Mouse (Mus musculus) layer of hippocampus, postnatal 10 days (tissue): ENCODE data around the gene Atf6b. TPM values are rescaled to one million over a fixed set of nuclear protein-coding genes. Genes with fewer than 3 reads are reported as not detected.

Experiments used
- DNase-seq, 2 experiments: peaks; one replicate each; pipeline ENCODE4 v3.0.0; 2021; ENCODE audit warnings: low spot score in 2 of 2
- total RNA-seq, 2 experiments: library from RNA; stranded (reverse); gene quantifications; 2 replicates each; pipeline ENCODE4 v1.2.3; 2021

Atf6b gene
- total RNA-seq, 2 experiments from 2014 or later = 75.8 to 78.6 TPM

DNA sequence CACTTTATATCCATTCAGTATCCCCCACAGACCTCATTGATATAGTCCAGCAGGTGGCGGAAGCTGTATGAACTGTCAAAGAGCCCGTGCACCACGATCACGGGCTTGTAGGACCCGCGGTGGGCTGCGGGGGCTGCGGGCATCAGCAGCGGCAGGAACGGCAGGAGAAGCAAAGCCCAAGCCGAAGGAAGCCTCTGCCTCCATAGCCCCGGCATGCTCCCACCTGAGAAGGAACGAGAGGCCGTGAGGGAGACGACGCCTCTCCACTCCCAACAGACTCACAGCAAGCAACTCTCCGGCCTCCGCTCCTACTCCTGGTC, 20.2 kb upstream of the Atf6b start:
- peak in 1 of 2 experiments; percentile 56 for DNase-seq

DNA sequence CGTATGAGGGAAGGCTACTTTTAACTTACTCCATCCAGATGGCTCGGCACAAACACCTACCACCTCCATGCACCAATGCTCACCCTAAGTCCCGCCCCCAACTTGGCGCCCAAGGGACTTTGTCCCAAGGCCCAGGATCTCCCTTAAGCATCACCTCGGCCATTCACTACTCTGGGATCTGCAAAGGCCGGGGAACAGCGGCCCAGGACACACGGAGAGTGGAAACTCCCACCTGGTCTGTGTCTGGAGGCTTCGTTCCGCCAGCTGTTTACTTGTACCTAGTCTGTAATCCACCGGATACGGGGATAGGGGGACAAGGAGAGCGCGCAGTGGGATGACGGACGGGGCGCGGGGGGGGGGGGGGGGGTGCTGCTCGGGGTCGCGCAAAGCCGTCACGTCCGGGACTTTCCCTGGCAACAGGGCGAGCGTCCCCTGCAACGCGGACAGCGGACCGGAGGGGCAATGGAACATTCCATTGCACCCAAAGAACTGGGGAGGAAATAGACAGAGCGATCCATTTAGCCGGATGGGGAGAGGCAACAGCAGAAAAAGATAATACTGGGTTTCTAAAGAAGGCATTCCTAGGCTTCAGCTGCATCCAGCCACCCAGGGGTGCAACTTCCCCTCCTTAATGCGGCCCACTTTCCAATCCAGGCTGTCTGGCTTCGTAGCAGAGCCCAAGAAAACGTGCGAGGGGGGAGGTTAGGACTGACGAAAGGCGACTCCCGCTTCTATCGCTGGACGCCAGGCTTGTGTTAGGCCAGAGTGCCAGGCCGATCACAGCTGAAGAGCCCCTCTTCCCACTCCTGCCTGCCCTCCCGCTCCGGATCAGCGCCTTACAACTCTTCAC, 19.6 kb upstream of the Atf6b start:
- DNase-seq = peak; percentile 79 to 88

DNA sequence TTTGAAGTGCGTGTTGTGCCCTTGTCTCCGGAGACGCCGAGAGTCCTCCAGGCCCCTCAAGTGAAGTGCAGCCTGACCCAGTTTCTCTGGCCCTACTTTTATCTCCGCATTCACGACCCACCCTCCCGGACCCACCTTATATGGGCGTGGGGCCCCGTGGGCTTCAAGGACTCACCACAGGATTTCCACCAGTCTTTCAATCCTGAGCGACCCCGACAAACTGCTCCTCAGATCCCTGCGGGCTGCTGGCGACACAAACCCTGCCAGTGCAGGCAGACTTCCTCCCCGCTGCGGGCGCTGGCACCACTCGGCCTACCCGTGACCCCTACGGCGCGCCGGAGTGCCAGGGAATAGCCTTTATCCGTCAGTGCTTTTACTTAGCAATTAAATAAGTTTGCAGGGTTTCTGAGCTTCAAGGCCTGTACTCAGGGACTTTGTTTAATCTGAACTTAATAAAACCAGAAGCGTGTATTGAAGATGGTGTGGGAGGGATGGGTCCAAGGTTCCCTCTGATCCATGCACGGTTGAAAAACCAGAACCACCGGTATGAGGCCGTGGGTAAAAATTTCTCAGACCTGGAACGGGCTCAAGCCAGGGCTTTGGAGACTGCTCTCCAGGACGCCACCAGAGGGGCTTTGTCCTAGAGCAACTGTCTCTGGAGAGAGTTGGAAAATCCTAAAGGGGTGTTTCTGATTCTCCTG, 18.9 kb upstream of the Atf6b start, which contains the start of gene Ppt2:
Gene Ppt2, minus strand, starts transcription at position 568 of the 701 bp plus-strand sequence.
- DNase-seq = peak; percentile 55 to 62

DNA sequence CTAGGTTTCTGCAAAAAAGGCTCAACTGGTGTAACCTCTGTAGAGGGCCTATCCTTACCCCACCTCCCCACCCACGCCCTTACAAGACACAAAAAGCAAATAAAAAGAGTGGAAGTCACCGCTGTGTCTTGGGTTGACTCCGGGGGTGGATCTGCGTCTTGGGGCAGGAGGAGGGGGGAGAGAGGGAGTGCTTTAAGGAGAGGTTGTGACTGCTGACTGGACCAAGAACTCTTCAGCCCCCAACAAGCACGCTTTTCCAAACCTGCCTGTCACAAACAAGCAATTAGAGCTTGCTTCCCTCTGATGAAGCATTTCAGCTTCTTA, 18.3 kb upstream of the Atf6b start:
- DNase-seq = no peak

DNA sequence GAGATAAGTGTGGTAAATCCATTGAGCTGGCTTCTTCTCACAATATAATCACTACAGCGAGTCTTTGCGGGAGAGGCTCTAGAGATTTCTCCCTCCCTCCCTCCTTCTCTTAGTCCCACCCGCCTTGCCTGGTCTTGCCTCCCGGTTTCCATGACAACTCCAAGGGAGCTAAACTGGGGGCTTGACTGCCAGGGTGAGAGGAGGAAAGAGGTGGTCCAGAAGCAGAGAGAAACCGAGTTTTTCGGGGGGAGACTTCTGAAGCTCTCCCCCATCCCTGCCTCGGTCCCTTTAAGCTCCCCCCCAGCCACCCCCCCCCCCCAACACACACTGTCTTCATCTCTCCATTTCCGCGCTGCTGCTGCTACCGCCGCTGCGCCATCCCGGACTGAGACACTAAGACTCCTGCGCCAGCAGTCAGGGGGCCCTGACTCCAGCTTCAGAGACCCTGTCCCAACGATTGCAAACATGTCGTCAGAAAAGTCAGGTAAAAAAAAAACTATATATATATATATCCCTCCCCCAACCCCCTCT, 17.7 kb upstream of the Atf6b start, which contains the start of gene Prrt1:
Gene Prrt1, plus strand, starts transcription at position 313 of the 531 bp plus-strand sequence.
- DNase-seq = peak in 1 of 2 experiments; percentile 60

DNA sequence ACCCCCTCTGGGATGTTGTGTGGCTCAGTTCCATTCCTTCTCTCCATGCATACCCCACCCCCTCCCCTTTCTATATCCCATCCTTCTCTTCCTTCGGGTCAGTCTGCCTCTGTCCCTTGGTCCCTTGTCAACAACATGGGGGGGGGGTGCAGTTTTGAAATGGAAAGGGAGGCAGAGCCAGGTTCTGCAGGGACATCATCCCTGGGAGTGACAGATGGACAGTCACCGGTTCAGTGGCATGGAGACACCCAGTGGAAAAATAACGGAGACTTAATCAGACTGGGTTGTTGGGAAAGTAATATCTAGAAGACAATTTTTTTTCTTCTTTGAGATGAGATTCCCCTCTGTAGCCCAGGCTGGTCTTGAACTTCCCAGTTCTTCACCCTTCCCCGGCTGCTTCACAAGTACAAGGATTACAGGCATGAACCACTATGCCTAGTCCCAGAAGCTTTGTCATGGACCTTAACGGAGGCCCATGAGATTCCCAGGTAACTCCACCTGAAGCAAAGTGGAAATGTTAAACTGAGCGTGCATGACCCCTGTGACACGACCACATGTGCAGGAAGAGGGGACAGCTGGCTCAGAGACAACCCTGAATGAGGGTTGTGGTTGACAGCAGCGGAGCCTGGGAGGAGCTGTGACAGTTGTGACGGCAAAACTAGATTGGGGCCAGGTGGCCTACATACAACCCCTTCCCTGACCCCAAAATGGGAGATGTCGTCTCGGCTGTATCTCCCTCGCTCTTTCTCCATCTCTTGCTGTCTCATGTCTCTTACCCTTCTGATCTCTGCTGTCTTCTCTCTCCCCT, 16.9 kb upstream of the Atf6b start:
- no peak for DNase-seq

DNA sequence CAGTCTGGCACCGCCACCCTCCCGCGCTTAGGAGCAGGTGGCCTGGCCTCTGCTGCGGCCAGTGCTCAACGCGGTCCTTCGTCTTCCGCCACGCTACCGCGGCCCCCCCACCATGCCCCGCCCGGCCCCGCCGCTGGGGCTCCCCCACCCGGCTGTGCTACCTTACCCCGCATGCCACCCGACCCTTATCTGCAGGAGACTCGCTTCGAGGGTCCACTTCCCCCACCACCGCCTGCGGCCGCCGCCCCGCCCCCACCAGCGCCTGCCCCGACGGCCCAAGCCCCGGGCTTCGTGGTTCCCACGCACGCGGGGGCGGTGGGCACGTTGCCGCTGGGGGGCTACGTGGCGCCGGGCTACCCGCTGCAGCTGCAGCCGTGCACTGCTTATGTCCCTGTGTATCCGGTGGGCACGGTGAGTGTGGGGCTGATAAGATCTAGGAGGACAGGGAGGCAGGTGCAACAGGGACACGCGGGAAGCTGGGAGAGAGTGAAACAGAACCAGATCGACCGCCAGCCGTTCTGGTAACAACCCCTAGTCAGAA, 16.1 kb upstream of the Atf6b start:
- DNase-seq = peak in 1 of 2 experiments; percentile 57

DNA sequence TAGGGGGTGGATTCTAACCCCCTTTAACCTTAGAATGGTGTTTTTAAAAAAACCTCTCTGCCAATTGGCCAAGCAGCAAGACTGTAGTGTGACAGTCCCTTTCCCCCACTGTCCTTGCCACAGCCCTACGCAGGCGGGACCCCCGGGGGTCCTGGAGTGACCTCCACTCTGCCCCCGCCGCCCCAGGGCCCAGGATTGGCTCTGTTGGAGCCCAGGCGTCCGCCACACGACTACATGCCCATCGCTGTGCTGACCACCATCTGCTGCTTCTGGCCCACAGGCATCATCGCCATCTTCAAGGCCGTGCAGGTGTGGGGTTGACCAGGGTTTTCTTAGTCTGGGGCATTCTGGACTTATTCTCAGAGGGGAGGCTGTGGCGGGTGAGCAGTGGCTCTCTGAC, 15.3 kb upstream of the Atf6b start:
- DNase-seq = no peak

DNA sequence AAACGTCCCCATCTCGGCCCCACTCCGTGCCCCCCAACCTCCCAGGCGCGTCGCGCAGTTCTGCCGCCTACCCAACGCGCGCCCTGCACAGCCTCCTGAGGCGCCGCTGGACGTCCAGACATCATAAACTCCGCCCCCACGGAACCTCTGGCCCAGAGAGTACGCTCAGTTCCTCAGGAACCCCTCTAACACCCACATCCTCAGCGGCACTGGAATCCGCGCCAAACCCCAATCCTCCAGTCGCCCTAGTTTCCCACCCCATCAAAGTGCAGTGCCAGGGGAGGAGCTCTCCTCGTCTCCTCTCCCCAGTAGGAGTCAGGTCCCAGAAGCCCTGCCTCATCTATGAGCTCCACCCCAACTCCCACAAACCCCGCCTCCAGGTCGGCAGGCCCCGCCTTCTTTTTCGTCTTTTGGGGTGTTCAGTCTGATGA, 14.7 kb upstream of the Atf6b start:
- peak; percentile 79 to 85 for DNase-seq

DNA sequence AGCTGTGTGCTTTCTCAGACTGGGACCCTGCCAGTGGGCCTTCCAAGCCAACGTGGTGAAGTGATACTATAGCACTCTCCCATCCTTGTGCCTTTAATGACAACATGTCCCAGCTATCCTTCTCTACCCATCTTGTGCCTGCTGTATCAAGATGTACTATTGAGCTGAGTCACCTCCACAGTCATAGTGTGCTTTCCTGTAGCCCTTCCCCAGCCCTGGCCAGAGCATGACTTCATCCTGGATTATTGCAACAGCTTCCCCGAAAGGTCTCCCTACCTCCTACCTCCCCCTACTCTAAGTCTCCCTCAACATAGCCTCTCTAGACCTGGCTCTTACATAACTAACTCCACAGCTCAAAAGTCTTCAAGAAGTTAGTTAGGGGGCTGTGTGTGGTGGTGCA, 11.3 kb upstream of the Atf6b start:
- DNase-seq = no peak

DNA sequence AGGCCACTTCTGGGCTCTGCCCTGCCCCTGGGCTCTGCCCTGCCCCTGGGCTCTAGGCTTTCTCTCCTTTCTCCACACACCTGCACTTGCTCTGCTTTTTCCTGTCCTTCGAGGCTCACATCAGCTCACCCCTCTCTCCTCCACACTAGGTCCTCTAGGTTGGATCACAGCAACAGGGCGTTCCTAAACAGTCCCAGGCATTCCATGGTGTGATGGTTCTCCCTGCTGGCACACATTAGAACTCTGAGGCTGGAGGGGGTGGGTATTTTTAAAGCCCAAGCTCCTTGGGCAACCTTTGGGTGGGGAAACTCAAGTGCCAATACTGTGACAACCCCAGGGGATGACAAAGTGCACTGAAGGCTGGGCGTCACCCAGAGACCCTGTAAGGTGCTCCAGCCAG, 9.5 kb upstream of the Atf6b start:
- DNase-seq = no peak

DNA sequence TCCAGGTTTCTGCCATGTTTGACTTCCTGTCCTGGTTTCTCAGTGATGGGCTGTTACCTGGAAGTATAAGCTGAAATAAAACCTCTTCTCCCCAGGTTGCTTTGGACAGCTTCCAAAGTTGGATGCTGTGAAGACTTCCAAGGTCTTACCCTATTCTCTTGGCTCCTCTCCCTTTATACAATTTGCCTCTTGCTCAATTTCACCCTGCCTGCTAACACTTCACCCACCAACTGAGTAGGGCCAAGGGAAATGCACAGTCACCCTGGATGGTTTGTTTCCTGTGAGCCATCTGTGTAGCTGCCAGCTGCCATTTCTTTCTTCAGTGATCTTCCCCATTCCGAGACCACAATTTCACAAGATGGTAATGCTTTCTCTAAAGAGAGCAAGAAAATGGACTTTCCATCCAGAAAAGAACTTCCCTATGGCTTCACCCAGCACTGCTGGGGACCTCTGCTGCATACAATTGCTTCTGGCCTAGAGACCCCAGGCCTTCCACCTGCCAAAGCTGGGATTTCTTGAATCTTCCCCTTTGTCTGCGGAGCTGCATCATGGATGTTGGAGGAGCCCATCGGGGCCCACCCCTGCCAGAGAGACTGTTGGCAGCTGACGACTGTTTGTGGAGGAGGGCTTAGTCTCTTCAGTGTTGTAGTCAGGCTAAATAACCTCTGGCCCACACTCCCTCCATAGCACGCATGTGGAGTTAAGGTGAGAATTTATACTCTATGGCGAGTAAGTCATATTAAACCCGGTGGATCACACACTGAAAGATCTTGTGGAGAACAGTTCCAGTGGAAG, 7.3 kb upstream of the Atf6b start:
- DNase-seq = no peak

DNA sequence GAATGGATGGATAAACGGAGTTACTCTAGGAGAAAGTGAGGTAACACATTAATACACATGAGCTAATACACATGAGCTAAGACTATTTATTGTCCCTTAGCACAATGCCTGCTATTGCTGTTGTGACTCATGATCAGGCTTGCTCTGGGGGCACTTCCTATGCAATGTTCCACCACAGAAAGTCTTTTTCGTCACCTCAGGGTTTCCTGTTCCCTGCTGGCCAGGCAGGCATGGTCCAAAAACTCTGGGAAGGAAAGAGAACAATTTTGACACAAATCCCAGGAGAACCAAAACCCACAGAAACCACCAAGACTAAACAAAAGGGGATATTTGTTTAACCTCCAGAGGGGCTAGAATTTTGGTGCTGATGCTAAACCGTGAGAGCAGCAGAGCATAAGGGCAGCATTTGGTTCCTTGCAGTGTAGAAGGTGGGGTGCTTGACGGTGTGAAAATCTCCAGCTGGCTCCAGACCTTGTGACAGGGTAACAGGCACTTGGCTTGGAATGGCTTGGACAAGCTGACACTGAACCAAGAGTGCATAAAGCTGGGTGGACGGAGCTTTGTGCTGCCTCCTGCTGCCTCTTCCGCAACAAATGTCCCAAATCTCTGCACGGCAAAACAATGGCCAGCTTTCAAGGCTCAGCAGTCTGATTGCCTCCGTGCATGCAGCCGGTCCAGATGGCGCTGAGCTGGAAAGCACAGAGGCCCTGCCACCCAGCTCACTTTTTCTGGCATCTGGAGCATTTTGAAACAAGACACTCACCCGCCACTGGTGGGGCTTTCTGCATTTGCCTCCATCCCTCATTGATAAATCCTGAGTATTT, 6.0 kb upstream of the Atf6b start:
- peak; percentile 58 to 63 for DNase-seq

DNA sequence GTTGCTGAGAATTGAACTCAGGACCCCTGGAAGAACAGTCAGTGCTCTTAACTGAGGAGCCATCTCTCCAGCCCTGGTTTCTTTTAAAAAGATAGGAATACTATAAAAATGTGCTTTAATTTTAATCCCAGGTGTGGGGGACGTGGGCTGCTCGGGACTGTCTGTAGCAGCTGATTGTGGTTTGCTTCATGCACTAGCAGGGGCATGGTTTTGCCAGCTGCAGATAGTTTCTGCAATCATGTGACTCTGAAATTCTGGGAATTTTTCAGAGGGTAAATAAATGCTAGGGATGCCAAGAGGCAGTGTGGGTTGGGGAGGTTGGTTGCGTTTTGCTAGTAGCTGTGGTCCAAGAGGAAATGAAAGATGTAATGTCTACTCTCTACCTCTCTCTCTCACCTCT, 5.0 kb upstream of the Atf6b start:
- DNase-seq = no peak

DNA sequence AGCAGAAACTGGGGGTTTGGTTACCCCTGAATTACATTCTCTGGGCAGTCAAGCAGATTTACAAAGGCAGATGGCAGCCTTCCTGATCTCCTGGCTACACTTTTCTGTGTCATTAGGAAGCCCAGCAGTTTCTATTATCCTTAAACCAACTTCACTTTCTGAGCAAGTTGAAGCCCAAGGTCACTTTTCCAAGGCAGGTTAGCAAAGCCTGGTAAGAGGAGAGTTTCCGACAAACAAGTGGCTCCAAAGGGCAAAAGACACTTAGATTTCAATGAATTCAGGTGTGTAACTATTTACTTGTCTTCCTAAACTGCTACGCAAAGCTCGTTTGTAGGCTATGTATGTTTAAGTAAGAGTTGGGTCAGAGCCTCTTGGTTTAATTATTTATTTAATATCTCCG, 3.6 kb upstream of the Atf6b start:
- no peak for DNase-seq

DNA sequence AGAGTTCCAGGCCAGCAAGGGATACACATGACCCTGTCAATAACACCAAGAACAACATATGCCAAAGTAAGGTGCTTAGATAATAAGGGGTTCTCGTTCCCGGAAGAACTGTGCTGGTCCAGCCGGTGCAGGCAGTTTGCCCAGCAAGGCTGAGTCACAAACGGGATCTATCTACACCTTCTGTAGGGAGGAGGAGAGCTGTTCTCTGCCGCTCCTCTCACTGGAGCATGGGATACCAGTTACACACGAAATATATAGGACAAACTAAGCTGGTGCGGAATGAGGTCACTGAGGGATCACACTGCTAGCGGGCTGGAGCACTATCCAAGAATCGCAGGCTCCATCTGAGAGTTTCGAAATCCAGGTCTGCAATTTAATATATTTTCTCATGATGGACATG, 3.0 kb upstream of the Atf6b start:
- DNase-seq = peak; percentile 9 to 30

DNA sequence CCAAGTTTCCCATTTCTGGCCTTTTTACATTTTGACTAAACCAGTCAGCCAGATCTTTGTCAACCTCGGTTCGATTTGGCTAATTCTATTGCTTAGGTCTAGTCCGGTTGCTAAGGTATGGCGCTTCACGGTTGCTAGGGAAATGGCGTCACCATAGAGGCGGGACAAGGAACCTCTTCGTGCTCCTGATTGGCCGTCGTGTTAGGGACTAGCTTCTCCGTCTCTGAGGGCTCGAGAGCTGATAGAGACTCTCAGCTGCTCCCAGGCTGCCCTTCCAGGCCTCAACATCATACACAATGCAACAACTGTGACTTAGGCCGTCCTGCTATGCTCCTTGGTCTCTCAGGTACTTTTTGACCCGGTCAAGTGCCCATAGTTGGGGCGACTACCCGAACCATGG, 2.3 kb upstream of the Atf6b start, which contains the start of gene Fkbpl:
Gene Fkbpl, plus strand, starts transcription at position 157 of the 400 bp plus-strand sequence.
- peak; percentile 96 for DNase-seq

DNA sequence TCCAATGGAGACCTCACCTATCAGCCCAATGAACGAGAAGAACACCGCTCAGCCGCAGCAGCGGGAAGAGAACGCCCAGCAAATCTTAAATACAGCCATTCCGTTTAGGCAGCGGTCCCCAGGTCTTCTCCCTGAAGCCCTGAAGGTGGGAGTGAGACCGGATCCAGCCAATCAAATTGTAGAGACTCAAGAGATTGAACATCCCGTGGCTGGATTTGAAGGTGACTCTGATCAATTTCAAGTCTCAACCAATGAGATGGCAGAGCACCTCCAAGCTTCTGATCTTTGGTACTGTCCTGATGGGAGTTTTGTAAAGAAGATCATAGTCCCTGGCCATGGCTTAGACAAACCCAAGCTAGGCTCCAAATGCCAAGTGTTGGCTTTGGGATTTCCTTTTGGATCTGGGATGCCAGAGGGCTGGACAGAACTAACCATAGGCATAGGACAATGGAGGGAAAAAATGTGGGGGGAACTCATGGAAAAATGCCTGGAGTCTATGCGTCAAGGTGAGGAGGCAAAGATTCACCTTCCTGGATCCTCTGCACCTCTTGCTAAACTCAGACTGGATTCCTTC, 1.6 kb upstream of the Atf6b start:
- peak in 1 of 2 experiments; percentile 16 for DNase-seq
